8 mouse cellular contexts compared by ENCODE assay signal in genomic region chr3:95218466-95219137, GRCm38 (mm10). TPM values are rescaled to one million over a fixed set of nuclear protein-coding genes. Genes with fewer than 3 reads are reported as not detected.
DNase-seq lines count a peak whose midpoint lies in the region; ATAC-seq and TF ChIP-seq lines count a peak whose summit lies in the region.

No protein-coding gene starts in this region.

- peaks cover 70% of the 10 kb centered on the region for H3K36me3 ChIP-seq in heart, embryonic 13.5 days
- peaks cover 30% of the 10 kb centered on the region for H3K36me3 ChIP-seq in heart, postnatal 0 days (replicated peaks; ENCODE audit: control insufficient read depth, insufficient read depth, low read length)
- H3K36me3 ChIP-seq in liver, embryonic 13.5 days = peaks cover 42% of the 10 kb centered on the region
- peaks cover 14% of the 10 kb centered on the region; the same call in 1 of the 2 replicates for H3K36me3 ChIP-seq in stomach, embryonic 15.5 days

- H3K9ac ChIP-seq in heart, embryonic 13.5 days = peak overlapping the region; percentile 92
- no peak overlapping the region for H3K9ac ChIP-seq in heart, postnatal 0 days (replicated peaks; ENCODE audit: low read depth, low read length)
- peak overlapping the region; percentile 91 for H3K9ac ChIP-seq in liver, embryonic 13.5 days
- H3K9ac ChIP-seq in stomach, embryonic 15.5 days = no peak overlapping the region; the same call in 1 of the 2 replicates

- intact Hi-C loops in heart, postnatal 14 days (cut with DNase I) = loop anchor here (5.0 kb wide), 1 partner anchor 76 kb away; the partner anchor contains the start of gene Tnfaip8l2

- TF ChIP-seq EP300 in heart, postnatal 0 days (IDR thresholded peaks at IDR 0.05; ENCODE audit: low read depth) = no peak

- DNase-seq in heart, postnatal 14 days = no peak
- DNase-seq in MEL-GATA-1-ER (ENCODE audit: extremely low read depth, low read depth) = peak; percentile 95
- DNase-seq in heart, postnatal 0 days (ENCODE audit: low spot score) = no peak
- DNase-seq in liver, embryonic 13.5 days = peak; percentile 49
- DNase-seq in adrenal gland, postnatal 25 days = no peak
- DNase-seq in gastrocnemius, postnatal 10 days = no peak

- H3K4me3 ChIP-seq in heart, embryonic 13.5 days = peak overlapping the region; percentile 76
- H3K4me3 ChIP-seq in heart, postnatal 0 days (ENCODE audit: low read depth, low read length) = peak overlapping the region; percentile 84; the same call in 1 of the 2 replicates
- H3K4me3 ChIP-seq in liver, embryonic 13.5 days (replicated peaks) = peak overlapping the region; percentile 77
- H3K4me3 ChIP-seq in stomach, embryonic 15.5 days (replicated peaks) = peak overlapping the region; percentile 82

- H3K9me3 ChIP-seq in heart, embryonic 13.5 days = no peaks in the 10 kb centered on the region
- H3K9me3 ChIP-seq in heart, postnatal 0 days (replicated peaks; ENCODE audit: control insufficient read depth, low read length) = no peaks in the 10 kb centered on the region
- no peaks in the 10 kb centered on the region for H3K9me3 ChIP-seq in liver, embryonic 13.5 days (replicated peaks)
- H3K9me3 ChIP-seq in stomach, embryonic 15.5 days = no peaks in the 10 kb centered on the region

- H3K27ac ChIP-seq in heart, embryonic 13.5 days (replicated peaks) = peak overlapping the region; percentile 99
- peak overlapping the region; percentile 98; the same call in 1 of the 2 replicates for H3K27ac ChIP-seq in heart, postnatal 0 days (ENCODE audit: low read depth)
- peak overlapping the region; percentile 94 for H3K27ac ChIP-seq in liver, embryonic 13.5 days
- H3K27ac ChIP-seq in stomach, embryonic 15.5 days = peak overlapping the region; percentile 100

- ATAC-seq in heart, embryonic 13.5 days (ENCODE audit: extremely low read depth, insufficient number of reproducible peaks, low FRiP score, low TSS enrichment) = no peak
- ATAC-seq in heart, postnatal 0 days (ENCODE audit: insufficient read depth, low read depth) = no peak
- no peak for ATAC-seq in liver, embryonic 13.5 days (ENCODE audit: low read depth)
- ATAC-seq in stomach, embryonic 15.5 days (ENCODE audit: insufficient read depth, low FRiP score, low read depth) = no peak

- 72% methylated on average over 6 of the region's 6 CpGs for WGBS in heart, embryonic 13.5 days
- 82% methylated on average over 6 of the region's 6 CpGs for WGBS in heart, postnatal 0 days
- WGBS in liver, embryonic 13.5 days (ENCODE audit: insufficient replicate concordance) = 42% methylated on average over 6 of the region's 6 CpGs
- WGBS in stomach, embryonic 15.5 days = 72% methylated on average over 6 of the region's 6 CpGs

- H3K4me2 ChIP-seq in heart, embryonic 13.5 days = peak overlapping the region; percentile 78
- peak overlapping the region; percentile 63 for H3K4me2 ChIP-seq in heart, postnatal 0 days (ENCODE audit: low read depth, low read length)
- H3K4me2 ChIP-seq in liver, embryonic 13.5 days = peak overlapping the region; percentile 86
- H3K4me2 ChIP-seq in stomach, embryonic 15.5 days = peak overlapping the region; percentile 75

- TF ChIP-seq CTCF in heart, postnatal 0 days (IDR thresholded peaks at IDR 0.05; ENCODE audit: low read depth) = no peak

- peaks cover 25% of the 10 kb centered on the region for H3K4me1 ChIP-seq in heart, embryonic 13.5 days
- peaks cover 11% of the 10 kb centered on the region; the same call in 1 of the 2 replicates for H3K4me1 ChIP-seq in heart, postnatal 0 days (ENCODE audit: control insufficient read depth, insufficient read depth)
- H3K4me1 ChIP-seq in liver, embryonic 13.5 days (replicated peaks) = peaks cover 42% of the 10 kb centered on the region
- H3K4me1 ChIP-seq in stomach, embryonic 15.5 days = 0 out of 2 replicates have a peak, but pooled peaks cover 7% of the 10 kb centered on the region

- H3K27me3 ChIP-seq in heart, embryonic 13.5 days (replicated peaks) = no peaks in the 10 kb centered on the region
- no peaks in the 10 kb centered on the region for H3K27me3 ChIP-seq in heart, postnatal 0 days (ENCODE audit: control insufficient read depth, insufficient read depth, low read length)
- H3K27me3 ChIP-seq in liver, embryonic 13.5 days = no peaks in the 10 kb centered on the region
- no peaks in the 10 kb centered on the region for H3K27me3 ChIP-seq in stomach, embryonic 15.5 days (replicated peaks)

RNA-seq across cellular contexts. Expression of gene Gabpb2, which starts 0.9 kb away (rescaled TPM):
- 5.1 and 5.4 TPM in 2 replicates for polyA plus RNA-seq in heart, embryonic 13.5 days (2015; fragmentation: Nextera tagmentation; extraction: Ambion mirVana)
- total RNA-seq in heart, postnatal 14 days (2021) = 10 to 100 TPM; 14.9 to 15.0 TPM
- total RNA-seq in heart, postnatal 0 days (2014; rRNA removed; ENCODE audit: low replicate concordance) = 6.6 and 7.2 TPM in 2 replicates
- 3.1 TPM in 2 replicates for polyA plus RNA-seq in heart, postnatal 0 days (2015; fragmentation: Nextera tagmentation; extraction: Ambion mirVana)
- 6.9 and 7.7 TPM in 2 replicates for polyA plus RNA-seq in liver, embryonic 13.5 days (2015; fragmentation: Nextera tagmentation; extraction: Ambion mirVana)
- polyA plus RNA-seq in stomach, embryonic 15.5 days (2015; fragmentation: Nextera tagmentation; extraction: Ambion mirVana) = 10.7 and 11.4 TPM in 2 replicates
- total RNA-seq in adrenal gland, postnatal 25 days (2021) = 25.8 and 33.1 TPM in 2 replicates
- total RNA-seq in gastrocnemius, postnatal 10 days (2021) = 10 to 100 TPM in 1 of 2 experiments, 1 to 10 TPM in 1; 9.4 to 12.4 TPM

RNA-seq across cellular contexts. Expression of gene Cdc42se1, which starts 9.9 kb away (rescaled TPM):
- polyA plus RNA-seq in heart, embryonic 13.5 days (2015; fragmentation: Nextera tagmentation; extraction: Ambion mirVana) = 51.6 and 52.3 TPM in 2 replicates
- total RNA-seq in heart, postnatal 14 days (2021) = 10 to 100 TPM; 31.9 to 33.6 TPM
- 75.5 and 78.2 TPM in 2 replicates for total RNA-seq in heart, postnatal 0 days (2014; rRNA removed; ENCODE audit: low replicate concordance)
- polyA plus RNA-seq in heart, postnatal 0 days (2015; fragmentation: Nextera tagmentation; extraction: Ambion mirVana) = 33.6 TPM in 2 replicates
- polyA plus RNA-seq in liver, embryonic 13.5 days (2015; fragmentation: Nextera tagmentation; extraction: Ambion mirVana) = 43.9 and 50.1 TPM in 2 replicates
- 83.5 and 96.5 TPM in 2 replicates for polyA plus RNA-seq in stomach, embryonic 15.5 days (2015; fragmentation: Nextera tagmentation; extraction: Ambion mirVana)
- 94.6 and 101 TPM in 2 replicates for total RNA-seq in adrenal gland, postnatal 25 days (2021)
- total RNA-seq in gastrocnemius, postnatal 10 days (2021) = 10 to 100 TPM; 26.2 to 35.0 TPM

RNA-seq across cellular contexts. Expression of gene Mllt11, which starts 13.4 kb away (rescaled TPM):
- 11.0 and 11.5 TPM in 2 replicates for polyA plus RNA-seq in heart, embryonic 13.5 days (2015; fragmentation: Nextera tagmentation; extraction: Ambion mirVana)
- total RNA-seq in heart, postnatal 14 days (2021) = 1 to 10 TPM; 6.7 to 7.8 TPM
- total RNA-seq in heart, postnatal 0 days (2014; rRNA removed; ENCODE audit: low replicate concordance) = 4.3 and 6.1 TPM in 2 replicates
- polyA plus RNA-seq in heart, postnatal 0 days (2015; fragmentation: Nextera tagmentation; extraction: Ambion mirVana) = 8.9 and 9.0 TPM in 2 replicates
- polyA plus RNA-seq in liver, embryonic 13.5 days (2015; fragmentation: Nextera tagmentation; extraction: Ambion mirVana) = 2.8 and 3.5 TPM in 2 replicates
- polyA plus RNA-seq in stomach, embryonic 15.5 days (2015; fragmentation: Nextera tagmentation; extraction: Ambion mirVana) = 18.5 and 18.6 TPM in 2 replicates
- total RNA-seq in adrenal gland, postnatal 25 days (2021) = 7.6 and 8.9 TPM in 2 replicates
- 10 to 100 TPM; 39.8 to 44.8 TPM for total RNA-seq in gastrocnemius, postnatal 10 days (2021)

RNA-seq across cellular contexts. Expression of gene Gm128, which starts 22.8 kb away (rescaled TPM):
- polyA plus RNA-seq in heart, embryonic 13.5 days (2015; fragmentation: Nextera tagmentation; extraction: Ambion mirVana) = 0.24 and 0.37 TPM in 2 replicates
- not detected for total RNA-seq in heart, postnatal 14 days (2021)
- 1.1 TPM in 1 of 2 replicates, not detected in the other for total RNA-seq in heart, postnatal 0 days (2014; rRNA removed; ENCODE audit: low replicate concordance)
- polyA plus RNA-seq in heart, postnatal 0 days (2015; fragmentation: Nextera tagmentation; extraction: Ambion mirVana) = 0.07 TPM in 1 of 2 replicates, not detected in the other
- 0.16 and 0.21 TPM in 2 replicates for polyA plus RNA-seq in liver, embryonic 13.5 days (2015; fragmentation: Nextera tagmentation; extraction: Ambion mirVana)
- 0.35 TPM in 2 replicates for polyA plus RNA-seq in stomach, embryonic 15.5 days (2015; fragmentation: Nextera tagmentation; extraction: Ambion mirVana)
- 0.24 TPM in 1 of 2 replicates, not detected in the other for total RNA-seq in adrenal gland, postnatal 25 days (2021)
- total RNA-seq in gastrocnemius, postnatal 10 days (2021) = under 1 TPM in 1 of 2 experiments, not detected in 1; 0.20 TPM

RNA-seq across cellular contexts. Expression of gene Bnipl, which starts 32.4 kb away (rescaled TPM):
- 0.23 and 0.24 TPM in 2 replicates for polyA plus RNA-seq in heart, embryonic 13.5 days (2015; fragmentation: Nextera tagmentation; extraction: Ambion mirVana)
- under 1 TPM in 1 of 2 experiments, not detected in 1; 0.32 TPM for total RNA-seq in heart, postnatal 14 days (2021)
- total RNA-seq in heart, postnatal 0 days (2014; rRNA removed; ENCODE audit: low replicate concordance) = 3.9 TPM in 1 of 2 replicates, not detected in the other
- polyA plus RNA-seq in heart, postnatal 0 days (2015; fragmentation: Nextera tagmentation; extraction: Ambion mirVana) = not detected in 2 replicates
- polyA plus RNA-seq in liver, embryonic 13.5 days (2015; fragmentation: Nextera tagmentation; extraction: Ambion mirVana) = not detected in 2 replicates
- polyA plus RNA-seq in stomach, embryonic 15.5 days (2015; fragmentation: Nextera tagmentation; extraction: Ambion mirVana) = 3.5 and 5.8 TPM in 2 replicates
- 0.24 TPM in 1 of 2 replicates, not detected in the other for total RNA-seq in adrenal gland, postnatal 25 days (2021)
- total RNA-seq in gastrocnemius, postnatal 10 days (2021) = not detected

Comparison
In these comparisons a context has a peak if more than half of its experiments do, and no peak if none do; other contexts are left out.
1. H3K9ac ChIP-seq: peak in heart, embryonic 13.5 days (single experiment) and liver, embryonic 13.5 days (single experiment); none in heart, postnatal 0 days (single experiment) and stomach, embryonic 15.5 days (single experiment).
2. DNase-seq: peak in MEL-GATA-1-ER (single experiment) and liver, embryonic 13.5 days (single experiment); none in heart, postnatal 14 days (0 of 2), heart, postnatal 0 days (single experiment), adrenal gland, postnatal 25 days (single experiment) and gastrocnemius, postnatal 10 days (single experiment).
3. Peak in every context shown above with its lines, with median percentiles within 50 percentile points of each other: H3K27ac ChIP-seq, H3K4me2 ChIP-seq and H3K4me3 ChIP-seq.